Mouse (Mus musculus) adrenal gland, adult 2 months (tissue): ENCODE data around the gene Tsga10. TPM values are rescaled to one million over a fixed set of nuclear protein-coding genes. Genes with fewer than 3 reads are reported as not detected.

ENCODE experiments used
- DNase-seq: peaks from one replicate; pipeline ENCODE4 v3.0.0; 2021
- long read RNA-seq: library from polyadenylated mRNA; stranded (forward); transcript quantifications from one replicate; pipeline ENCODE4 v2.0.0, GENCODE M21; 2021
- polyA plus RNA-seq: library from polyadenylated mRNA; depleted of rRNA; stranded (reverse); fragments of >200 nt; gene quantifications from 2 replicates; pipeline ENCODE4 v1.2.3, GENCODE M21; 2012; rRNA removed
- total RNA-seq, 2 experiments: library from RNA; stranded (reverse); gene quantifications; 2 replicates each; pipeline ENCODE4 v1.2.3; 2021

Tsga10 gene
- total RNA-seq (1 to 10 TPM; 5.4 to 5.8 TPM), polyA plus RNA-seq (0.06 and 0.15 TPM in 2 replicates)
- long read RNA-seq, partial matches to known transcripts: 0 of 1 reads
- long read RNA-seq, other reads (novel, unspliced or antisense): 1 of 1 reads

- no peak for DNase-seq
Observed at GRCm38 (mm10) chr1:37866286-37866685, at the start of gene Tsga10. Gene Tsga10 (minus strand): TSS chr1:37866429.

GRCm38 (mm10) chr1:37912751-37913150 lies 46.5 kb upstream of the Tsga10 start:
- no peak for DNase-seq

- peak; percentile 42 for DNase-seq
Observed at GRCm38 (mm10) chr1:37903178-37903577, 36.9 kb upstream of the Tsga10 start.

GRCm38 (mm10) chr1:37900288-37900687 lies 34.1 kb upstream of the Tsga10 start:
- DNase-seq: no peak

- no peak for DNase-seq
Observed at GRCm38 (mm10) chr1:37899816-37900215, 33.6 kb upstream of the Tsga10 start.

- no peak for DNase-seq
Observed at GRCm38 (mm10) chr1:37894606-37895005, 28.4 kb upstream of the Tsga10 start.

- no peak for DNase-seq
Observed at GRCm38 (mm10) chr1:37891400-37891799, 25.2 kb upstream of the Tsga10 start.

- peak; percentile 94 for DNase-seq
Observed at GRCm38 (mm10) chr1:37890025-37890652, 23.9 kb upstream of the Tsga10 start, which contains the start of the genes Mitd1 and Mrpl30. Gene Mitd1 (minus strand): TSS chr1:37890411. Gene Mrpl30 (plus strand): TSS chr1:37890477.

- DNase-seq: no peak
Observed at GRCm38 (mm10) chr1:37889206-37889605, 23.0 kb upstream of the Tsga10 start.

- DNase-seq: no peak
Observed at GRCm38 (mm10) chr1:37884451-37884850, 18.2 kb upstream of the Tsga10 start.

GRCm38 (mm10) chr1:37883411-37883810 lies 17.2 kb upstream of the Tsga10 start:
- no peak for DNase-seq

GRCm38 (mm10) chr1:37877736-37878460 lies 11.7 kb upstream of the Tsga10 start:
- peak; percentile 33 for DNase-seq

GRCm38 (mm10) chr1:37873157-37873556 lies 6.9 kb upstream of the Tsga10 start:
- DNase-seq: no peak

- DNase-seq: peak; percentile 92
Observed at GRCm38 (mm10) chr1:37872131-37873067, 6.2 kb upstream of the Tsga10 start.

GRCm38 (mm10) chr1:37871704-37872103 lies 5.5 kb upstream of the Tsga10 start, which contains the start of gene Lipt1:
Gene Lipt1 (plus strand): TSS chr1:37871738.
- no peak for DNase-seq

GRCm38 (mm10) chr1:37869362-37869761 lies 3.1 kb upstream of the Tsga10 start:
- DNase-seq: no peak

- DNase-seq: no peak
Observed at GRCm38 (mm10) chr1:37868640-37869039, 2.4 kb upstream of the Tsga10 start.

- no peak for DNase-seq
Observed at GRCm38 (mm10) chr1:37867684-37868322, 1.6 kb upstream of the Tsga10 start.

GRCm38 (mm10) chr1:37867056-37867455 lies 827 bp upstream of the Tsga10 start:
- peak; percentile 62 for DNase-seq

- DNase-seq: no peak
Observed at GRCm38 (mm10) chr1:37865401-37866215, 621 bp downstream of the Tsga10 start.
